Comparison of ENCODE assay signal across 8 mouse cellular contexts in the genomic region with DNA sequence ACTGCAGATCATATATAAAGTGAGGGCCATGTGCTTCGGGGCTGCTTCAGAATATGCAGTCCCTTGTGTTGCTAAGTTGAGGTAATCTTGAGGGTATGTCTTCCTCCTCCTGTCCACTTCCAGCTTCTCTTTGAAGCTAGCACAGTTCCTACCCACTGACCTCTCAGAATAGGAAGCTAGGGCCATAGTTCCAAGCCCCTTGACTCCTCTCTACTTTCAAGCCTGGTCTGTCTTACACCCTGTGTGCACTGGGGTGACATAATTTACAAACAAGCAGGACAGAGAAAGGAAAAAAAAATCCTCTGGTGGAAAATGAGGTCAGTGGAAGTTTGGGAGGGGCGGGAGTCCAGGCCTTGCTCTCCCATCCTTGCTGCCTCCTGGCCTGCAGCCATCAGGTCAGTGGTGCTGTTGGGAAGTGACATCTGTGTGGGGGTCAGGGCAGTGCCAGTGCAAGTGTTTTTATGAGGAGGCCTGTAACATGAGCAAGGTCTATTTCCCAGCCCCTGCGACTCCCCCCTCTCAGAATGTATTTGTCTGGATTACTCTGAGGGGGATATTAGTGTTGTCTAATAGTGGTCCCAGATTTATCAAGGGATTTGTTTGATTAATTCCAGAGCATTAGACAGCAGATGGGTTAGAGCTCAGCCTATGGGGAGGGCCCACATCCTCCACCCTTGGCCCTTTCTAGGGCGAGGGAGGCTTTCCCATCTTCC.
A peak's percentile ranks its signal among the peaks of the same experiment; 100 is the strongest.
DNase-seq lines count a peak whose midpoint lies in the region; ATAC-seq and TF ChIP-seq lines count a peak whose summit lies in the region.

No protein-coding gene starts in this region.

- TF ChIP-seq CTCF in olfactory bulb, adult 2 months (IDR thresholded peaks at IDR 0.05; ENCODE audit: insufficient read depth, low read depth, low read length): no peak
- no peak for TF ChIP-seq CTCF in forebrain, postnatal 0 days (IDR thresholded peaks at IDR 0.05; ENCODE audit: low read depth)

- H3K9me3 ChIP-seq in limb, embryonic 11.5 days (ENCODE audit: control insufficient read depth, low read length): no peaks in the 10 kb centered on the region
- no peaks in the 10 kb centered on the region for H3K9me3 ChIP-seq in limb, embryonic 10.5 days (replicated peaks)
- H3K9me3 ChIP-seq in forebrain, postnatal 0 days (ENCODE audit: low read length): no peaks in the 10 kb centered on the region

- H3K4me2 ChIP-seq in limb, embryonic 11.5 days (ENCODE audit: low read depth, severe bottlenecking): no peak overlapping the region
- no peak overlapping the region for H3K4me2 ChIP-seq in forebrain, postnatal 0 days (ENCODE audit: low read depth)

- peak; percentile 80; the same call in 1 of the 2 replicates for ATAC-seq in limb, embryonic 11.5 days (ENCODE audit: insufficient number of reproducible peaks, low FRiP score, low TSS enrichment, low read depth)
- no peak for ATAC-seq in erythroid progenitor cell, adult 5-6 weeks (replicated peaks; ENCODE audit: low FRiP score, poor library complexity, severe bottlenecking)
- no peak for ATAC-seq in forebrain, postnatal 0 days

- DNase-seq in limb, embryonic 11.5 days (ENCODE audit: low spot score): no peak
- DNase-seq in limb, embryonic 10.5 days (ENCODE audit: low spot score): no peak
- DNase-seq in cerebellum, postnatal 36 days: peak; percentile 19 to 38
- peak; percentile 20 to 23 for DNase-seq in heart, postnatal 36 days
- no peak for DNase-seq in forebrain, postnatal 0 days
- DNase-seq in ovary, adult 18-20 months (ENCODE audit: low spot score): no peak

- H3K36me3 ChIP-seq in limb, embryonic 11.5 days (ENCODE audit: control insufficient read depth, insufficient read depth, low read length): no peaks in the 10 kb centered on the region
- H3K36me3 ChIP-seq in limb, embryonic 10.5 days: no peaks in the 10 kb centered on the region
- no peaks in the 10 kb centered on the region for H3K36me3 ChIP-seq in forebrain, postnatal 0 days (ENCODE audit: insufficient read depth)

- no peak overlapping the region for H3K4me3 ChIP-seq in limb, embryonic 11.5 days (ENCODE audit: low read depth, low read length)
- no peak overlapping the region for H3K4me3 ChIP-seq in limb, embryonic 10.5 days
- H3K4me3 ChIP-seq in olfactory bulb, adult 2 months (ENCODE audit: insufficient read depth, low read depth, low read length): no peak overlapping the region
- H3K4me3 ChIP-seq in forebrain, postnatal 0 days (ENCODE audit: low read depth, low read length): no peak overlapping the region

- WGBS in limb, embryonic 11.5 days: 47% methylated on average over 4 of the region's 4 CpGs
- 61% methylated on average over 4 of the region's 4 CpGs for WGBS in limb, embryonic 10.5 days
- 48% methylated on average over 4 of the region's 4 CpGs for whole genome bisulfite sequencing in olfactory bulb, adult 2 months
- 76% methylated on average over 4 of the region's 4 CpGs for whole genome bisulfite sequencing in forebrain, postnatal 0 days

- 0 out of 2 replicates have a peak, but pooled peaks cover 4% of the 10 kb centered on the region for H3K4me1 ChIP-seq in limb, embryonic 11.5 days (ENCODE audit: control insufficient read depth, insufficient read depth, low read length)
- peaks cover 16% of the 10 kb centered on the region for H3K4me1 ChIP-seq in limb, embryonic 10.5 days
- peaks cover 10% of the 10 kb centered on the region for H3K4me1 ChIP-seq in olfactory bulb, adult 2 months (ENCODE audit: control insufficient read depth, insufficient read depth, low read length)
- no peaks in the 10 kb centered on the region for H3K4me1 ChIP-seq in forebrain, postnatal 0 days (ENCODE audit: insufficient read depth)

- H3K27me3 ChIP-seq in limb, embryonic 11.5 days (ENCODE audit: control insufficient read depth, insufficient read depth, low read length): no peaks in the 10 kb centered on the region
- no peaks in the 10 kb centered on the region for H3K27me3 ChIP-seq in limb, embryonic 10.5 days (ENCODE audit: low read depth, poor library complexity, severe bottlenecking)
- no peaks in the 10 kb centered on the region for H3K27me3 ChIP-seq in forebrain, postnatal 0 days (ENCODE audit: insufficient read depth, low read length)

- H3K9ac ChIP-seq in limb, embryonic 11.5 days (ENCODE audit: low read length): no peak overlapping the region
- H3K9ac ChIP-seq in forebrain, postnatal 0 days: no peak overlapping the region

- TF ChIP-seq POLR2A in olfactory bulb, adult 2 months (IDR thresholded peaks at IDR 0.05; ENCODE audit: insufficient read depth, low read depth, low read length): no peak

- intact Hi-C loops in heart, postnatal 36 days (cut with DNase I): no loop called here

- H3K27ac ChIP-seq in limb, embryonic 11.5 days (replicated peaks; ENCODE audit: low read depth, low read length): no peak overlapping the region
- no peak overlapping the region for H3K27ac ChIP-seq in limb, embryonic 10.5 days
- H3K27ac ChIP-seq in olfactory bulb, adult 2 months (ENCODE audit: insufficient read depth, low read depth, low read length): peak overlapping the region; percentile 36; the same call in 1 of the 2 replicates
- H3K27ac ChIP-seq in forebrain, postnatal 0 days (ENCODE audit: low read depth, low read length): no peak overlapping the region

Comparison
In these comparisons a context has a peak if more than half of its experiments do, and no peak if none do; other contexts are left out.
1. DNase-seq: peak in cerebellum, postnatal 36 days (2 of 2) and heart, postnatal 36 days (2 of 2); none in limb, embryonic 11.5 days (single experiment), limb, embryonic 10.5 days (single experiment), forebrain, postnatal 0 days (single experiment) and ovary, adult 18-20 months (single experiment).